Mouse (Mus musculus) MEL (cell line): ENCODE data around the gene Prdm16. TPM values are rescaled to one million over a fixed set of nuclear protein-coding genes. Genes with fewer than 3 reads are reported as not detected.

Experiments
- DNase-seq: peaks from one replicate; pipeline ENCODE4 v3.0.0; 2011; ENCODE audit warnings: low read depth, low spot score
- H3K27ac ChIP-seq: 2 replicates; pipeline ENCODE4 v1.5.1; 2012; ENCODE audit warnings: low read depth, mild to moderate bottlenecking, control low read depth, low read length, moderate library complexity; ENCODE audit not compliant: control insufficient read depth
- H3K27me3 ChIP-seq, 2 experiments: fragments of 150-350 bp in 1 of 2; sonication (generic) in 1 of 2; 2 replicates each; pipeline ENCODE4 v1.6.1; 2012; ENCODE audit warnings: low read length in 2 of 2, mild to moderate bottlenecking in 2 of 2, improper control_type of control experiment in 1 of 2, moderate library complexity in 1 of 2; ENCODE audit not compliant: insufficient read depth in 2 of 2, control insufficient read depth in 1 of 2
- H3K36me3 ChIP-seq, 2 experiments: 2 replicates each; pipeline ENCODE4 v1.6.1; 2012 to 2014; ENCODE audit warnings: low read length in 2 of 2, improper control_type of control experiment in 1 of 2, inconsistent platforms in 1 of 2, mild to moderate bottlenecking in 1 of 2; ENCODE audit not compliant: insufficient read depth in 2 of 2, control insufficient read depth in 1 of 2
- H3K4me1 ChIP-seq, 2 experiments: fragments of 150-350 bp in 1 of 2; sonication (generic) in 1 of 2; 2 replicates each; pipeline ENCODE4 v1.6.1; 2012; ENCODE audit warnings: low read length in 2 of 2, improper control_type of control experiment in 1 of 2, mild to moderate bottlenecking in 1 of 2; ENCODE audit not compliant: insufficient read depth in 2 of 2, control insufficient read depth in 1 of 2
- H3K4me3 ChIP-seq, 2 experiments: fragments of 150-350 bp in 1 of 2; sonication (generic) in 1 of 2; 2 replicates each; pipeline ENCODE4 v1.5.1; 2012; ENCODE audit warnings: low read depth in 2 of 2, low read length in 2 of 2, mild to moderate bottlenecking in 2 of 2, moderate library complexity in 2 of 2, control low read depth in 1 of 2, improper control_type of control experiment in 1 of 2; ENCODE audit not compliant: control insufficient read depth in 1 of 2, insufficient read depth in 1 of 2
- H3K79me2 ChIP-seq: 2 replicates; pipeline ENCODE4 v1.6.1; 2012; ENCODE audit warnings: mild to moderate bottlenecking, low read length, moderate library complexity; ENCODE audit not compliant: control insufficient read depth, poor library complexity, insufficient read depth
- H3K9ac ChIP-seq: 2 replicates; pipeline ENCODE4 v1.6.1; 2012; ENCODE audit warnings: low read depth, mild to moderate bottlenecking, control low read depth, low read length, moderate library complexity; ENCODE audit not compliant: control insufficient read depth, poor library complexity, severe bottlenecking
- H3K9me3 ChIP-seq: fragments of 150-350 bp; sonication (generic); replicated peaks from 2 replicates; pipeline ENCODE4 v1.6.1; 2012; ENCODE audit warnings: mild to moderate bottlenecking, low read length, improper control_type of control experiment, moderate library complexity; ENCODE audit not compliant: insufficient read depth
- BHLHE40 ChIP-seq: IDR thresholded peaks from 2 replicates; pipeline ENCODE4 v1.6.1; 2012; ENCODE audit warnings: low read depth, mild to moderate bottlenecking, inconsistent platforms, low read length, improper control_type of control experiment, borderline replicate concordance
- CHD1 ChIP-seq: IDR thresholded peaks from 2 replicates; pipeline ENCODE4 v1.6.1; 2012; ENCODE audit warnings: low read depth, mild to moderate bottlenecking, inconsistent platforms, low read length, improper control_type of control experiment
- CHD2 ChIP-seq: IDR thresholded peaks from 2 replicates; pipeline ENCODE4 v1.6.1; 2011; ENCODE audit warnings: low read length, improper control_type of control experiment
- CTCF ChIP-seq, 3 experiments: IDR thresholded peaks in 2 of 3; conservative IDR thresholded peaks in 1 of 3; 2 replicates each; pipeline ENCODE4 v1.5.1; 2011 to 2012; ENCODE audit warnings: low read length in 3 of 3, low read depth in 2 of 3, mild to moderate bottlenecking in 2 of 3, improper control_type of control experiment in 1 of 3, inconsistent platforms in 1 of 3, mixed read lengths in 1 of 3, moderate library complexity in 1 of 3; ENCODE audit not compliant: control insufficient read depth in 1 of 3, insufficient read depth in 1 of 3, poor library complexity in 1 of 3, severe bottlenecking in 1 of 3
- EP300 ChIP-seq, 2 experiments: IDR thresholded peaks; 2 replicates each; pipeline ENCODE4 v1.6.1; 2011; ENCODE audit warnings: improper control_type of control experiment in 2 of 2, low read length in 2 of 2, low read depth in 1 of 2, mild to moderate bottlenecking in 1 of 2
- GATA1 ChIP-seq: IDR thresholded peaks from 2 replicates; pipeline ENCODE4 v1.6.1; 2011; ENCODE audit warnings: low read depth, low read length, improper control_type of control experiment
- MAX ChIP-seq: IDR thresholded peaks from 2 replicates; pipeline ENCODE4 v1.6.1; 2011; ENCODE audit warnings: low read length, improper control_type of control experiment
- MXI1 ChIP-seq: IDR thresholded peaks from 2 replicates; pipeline ENCODE4 v1.6.1; 2011; ENCODE audit warnings: mild to moderate bottlenecking, low read depth, low read length, improper control_type of control experiment
- MYB ChIP-seq: IDR thresholded peaks from 2 replicates; pipeline ENCODE4 v1.6.1; 2011; ENCODE audit warnings: mild to moderate bottlenecking, low read depth, low read length, improper control_type of control experiment
- MYC ChIP-seq: IDR thresholded peaks from 2 replicates; pipeline ENCODE4 v1.6.1; 2011; ENCODE audit warnings: low read depth, mild to moderate bottlenecking, low read length, improper control_type of control experiment, moderate library complexity
- NELFE ChIP-seq: IDR thresholded peaks from 2 replicates; pipeline ENCODE4 v1.6.1; 2011; ENCODE audit warnings: low read depth, low read length, improper control_type of control experiment
- RAD21 ChIP-seq: IDR thresholded peaks from 2 replicates; pipeline ENCODE4 v1.6.1; 2011; ENCODE audit warnings: mild to moderate bottlenecking, low read depth, low read length, improper control_type of control experiment
- RCOR1 ChIP-seq: IDR thresholded peaks from 2 replicates; pipeline ENCODE4 v1.6.1; 2012; ENCODE audit warnings: low read depth, mild to moderate bottlenecking, inconsistent platforms, low read length, improper control_type of control experiment
- SIN3A ChIP-seq: IDR thresholded peaks from 2 replicates; pipeline ENCODE4 v1.6.1; 2012; ENCODE audit warnings: low read length, improper control_type of control experiment, inconsistent platforms
- SMC3 ChIP-seq: IDR thresholded peaks from 2 replicates; pipeline ENCODE4 v1.6.1; 2011; ENCODE audit warnings: low read depth, low read length, improper control_type of control experiment
- TAL1 ChIP-seq: IDR thresholded peaks from 2 replicates; pipeline ENCODE4 v1.6.1; 2012; ENCODE audit warnings: mild to moderate bottlenecking, inconsistent platforms, low read length, moderate library complexity, mixed read lengths
- TBP ChIP-seq: IDR thresholded peaks from 2 replicates; pipeline ENCODE4 v1.8.0; 2011; ENCODE audit warnings: low read depth, low read length, improper control_type of control experiment
- UBTF ChIP-seq: IDR thresholded peaks from 2 replicates; pipeline ENCODE4 v1.6.1; 2012; ENCODE audit warnings: low read depth, mild to moderate bottlenecking, inconsistent platforms, low read length, improper control_type of control experiment, moderate library complexity, borderline replicate concordance; ENCODE audit not compliant: insufficient read depth
- USF1 ChIP-seq: IDR thresholded peaks from 2 replicates; pipeline ENCODE4 v1.6.1; 2014; ENCODE audit warnings: low read depth, mild to moderate bottlenecking, inconsistent platforms, low read length, improper control_type of control experiment, moderate library complexity
- ZMIZ1 ChIP-seq: IDR thresholded peaks from 2 replicates; pipeline ENCODE4 v1.6.1; 2012; ENCODE audit warnings: low read depth, mild to moderate bottlenecking, inconsistent platforms, low read length, improper control_type of control experiment, moderate library complexity
- polyA plus RNA-seq, 2 experiments: library from polyadenylated mRNA; stranded (reverse) in 1 of 2; unstranded in 1 of 2; fragments of >175 nt in 1 of 2; fragments of >200 nt in 1 of 2; gene quantifications; 2 replicates each; pipeline versions ENCODE4 v1.2.1 to v1.2.4; 2012; ENCODE audit warnings: low replicate concordance in 2 of 2, low read depth in 1 of 2; ENCODE audit not compliant: insufficient read length in 2 of 2, insufficient read depth in 1 of 2, missing spikeins in 1 of 2
- total RNA-seq: library from RNA; depleted of rRNA; stranded (reverse); fragments of 300-350 nt; gene quantifications from 2 replicates; pipeline ENCODE4 v1.2.3, GENCODE M21; 2012

Prdm16 gene
- total and polyA plus RNA-seq, 3 experiments = not detected

GRCm38 (mm10) chr4:154521881-154522676, 114.6 kb downstream of the Prdm16 start:
- H3K9ac ChIP-seq = no peak overlapping the region
- H3K27ac ChIP-seq = no peak overlapping the region
- H3K4me1 ChIP-seq = no peaks in the 10 kb centered on the region
- H3K9me3 ChIP-seq = no peaks in the 10 kb centered on the region
- H3K36me3 ChIP-seq = no peaks in the 10 kb centered on the region
- TF ChIP-seq BHLHE40 = no peak
- no peak for TF ChIP-seq RCOR1
- TF ChIP-seq NELFE = no peak
- no peak for TF ChIP-seq MYC
- no peak for TF ChIP-seq GATA1
- no peak for TF ChIP-seq UBTF
- no peaks in the 10 kb centered on the region for H3K79me2 ChIP-seq
- DNase-seq = no peak
- no peak overlapping the region for H3K4me3 ChIP-seq
- H3K27me3 ChIP-seq = no peaks in the 10 kb centered on the region

- no peak for DNase-seq
- H3K4me1 ChIP-seq = no peaks in the 10 kb centered on the region
- H3K79me2 ChIP-seq = no peaks in the 10 kb centered on the region
- TF ChIP-seq MAX (no peak), CHD1 (no peak), RAD21 (no peak), MYB (no peak), SIN3A (no peak), ZMIZ1 (no peak), SMC3 (no peak), CTCF (IDR thresholded peaks at IDR 0.05 in 2 of 3, conservative IDR thresholded peaks at IDR 0.05 in 1 of 3; ENCODE audit: control insufficient read depth in 1 of 3, insufficient read depth in 1 of 3, low read depth in 2 of 3, low read length in 3 of 3, poor library complexity in 1 of 3, severe bottlenecking in 1 of 3) (no peak), EP300 (IDR thresholded peaks at IDR 0.05; ENCODE audit: low read depth in 1 of 2, low read length in 2 of 2) (no peak), USF1 (no peak), MXI1 (no peak), TAL1 (no peak), CHD2 (no peak), RCOR1 (no peak), TBP (no peak), NELFE (no peak), UBTF (no peak), MYC (no peak), GATA1 (no peak)
- no peaks in the 10 kb centered on the region for H3K9me3 ChIP-seq
- no peak overlapping the region for H3K4me3 ChIP-seq
- no peaks in the 10 kb centered on the region for H3K36me3 ChIP-seq
- no peaks in the 10 kb centered on the region for H3K27me3 ChIP-seq
- no peak overlapping the region for H3K9ac ChIP-seq
- no peak overlapping the region for H3K27ac ChIP-seq
Observed at GRCm38 (mm10) chr4:154519470-154520037, 117.1 kb downstream of the Prdm16 start.
